Mouse (Mus musculus) forebrain, embryonic 16.5 days (tissue): ENCODE measurements around the gene Smad6. TPM values are rescaled to one million over a fixed set of nuclear protein-coding genes. Genes with fewer than 3 reads are reported as not detected.

ENCODE experiments used
- ATAC-seq: fragments of 200-750 bp; cut with Nextera tagmentation; 2 replicates; pipeline ENCODE4 v1.8.0; 2017; ENCODE audit warnings: mild to moderate bottlenecking, moderate library complexity
- H3K27ac ChIP-seq: fragments of 300-500 bp; sonication (generic); 2 replicates; pipeline ENCODE4 v1.5.1; 2014; ENCODE audit warnings: low read length, control low read depth
- H3K27me3 ChIP-seq: fragments of 300-500 bp; sonication (generic); replicated peaks from 2 replicates; pipeline ENCODE4 v1.6.1; 2014; ENCODE audit warnings: low read length; ENCODE audit not compliant: control insufficient read depth, insufficient read depth
- H3K36me3 ChIP-seq: fragments of 300-500 bp; sonication (generic); 2 replicates; pipeline ENCODE4 v1.6.1; 2014; ENCODE audit not compliant: control insufficient read depth, insufficient read depth
- H3K4me1 ChIP-seq: fragments of 300-500 bp; sonication (generic); replicated peaks from 2 replicates; pipeline ENCODE4 v1.6.1; 2014; ENCODE audit warnings: low read length; ENCODE audit not compliant: control insufficient read depth, insufficient read depth
- H3K4me2 ChIP-seq: fragments of 300-500 bp; sonication (generic); 2 replicates; pipeline ENCODE4 v1.6.1; 2014; ENCODE audit warnings: mild to moderate bottlenecking, low read length, control low read depth
- H3K4me3 ChIP-seq: fragments of 300-500 bp; sonication (generic); replicated peaks from 2 replicates; pipeline ENCODE4 v1.5.1; 2014; ENCODE audit warnings: mild to moderate bottlenecking, low read length, control low read depth
- H3K9ac ChIP-seq: fragments of 300-500 bp; sonication (generic); replicated peaks from 2 replicates; pipeline ENCODE4 v1.6.1; 2014; ENCODE audit warnings: low read depth, low read length, control low read depth
- H3K9me3 ChIP-seq: fragments of 300-500 bp; sonication (generic); 2 replicates; pipeline ENCODE4 v1.6.1; 2016; ENCODE audit warnings: low read length; ENCODE audit not compliant: control insufficient read depth
- WGBS: fragments of 180-500 bp; shearing (Covaris S2); extraction: QIAGEN DNeasy Blood & Tissue Kit; methylation state at CpG from one replicate; pipeline ENCODE4 v1.1.7; 2014; 5-methylcytosine and 5-hydroxymethylcytosine counted together
- polyA plus RNA-seq: library from polyadenylated mRNA; unstranded; fragments of >200 nt; fragmentation: Nextera tagmentation; extraction: Ambion mirVana; gene quantifications from 2 replicates; pipeline ENCODE4 v1.2.1, GENCODE M21; 2015

Smad6 gene
- polyA plus RNA-seq, 1 experiment from 2014 or later, result 1.5 TPM

- peak overlapping the region; percentile 18 for H3K4me2 ChIP-seq
- WGBS, result 14% methylated on average over 17 of the region's 17 CpGs
- H3K9me3 ChIP-seq, result no peaks in the 10 kb centered on the region
- H3K27ac ChIP-seq, result peak overlapping the region; percentile 58
- no peaks in the 10 kb centered on the region for H3K36me3 ChIP-seq
- peaks cover 33% of the 10 kb centered on the region for H3K4me1 ChIP-seq
- ATAC-seq, result peak; percentile 81
- H3K4me3 ChIP-seq, result no peak overlapping the region
- H3K9ac ChIP-seq, result peak overlapping the region; percentile 44
- no peaks in the 10 kb centered on the region for H3K27me3 ChIP-seq
Observed at GRCm38 (mm10) chr9:63959129-63959932, 62.5 kb downstream of the Smad6 start.

GRCm38 (mm10) chr9:63958337-63959030, 63.4 kb downstream of the Smad6 start:
- H3K4me2 ChIP-seq, result no peak overlapping the region
- no peaks in the 10 kb centered on the region for H3K36me3 ChIP-seq
- no peaks in the 10 kb centered on the region for H3K9me3 ChIP-seq
- 16% methylated on average over 15 of the region's 15 CpGs for WGBS
- H3K4me1 ChIP-seq, result peaks cover 33% of the 10 kb centered on the region
- no peak overlapping the region for H3K4me3 ChIP-seq
- H3K27ac ChIP-seq, result peak overlapping the region; percentile 35
- ATAC-seq, result peak; percentile 19
- H3K9ac ChIP-seq, result no peak overlapping the region
- no peaks in the 10 kb centered on the region for H3K27me3 ChIP-seq

- whole genome bisulfite sequencing, result 66% methylated on average over 11 of the region's 11 CpGs
- Histone ChIP-seq H3K36me3 (no peaks in the 10 kb centered on the region), H3K4me1 (peaks cover 33% of the 10 kb centered on the region), H3K27ac (no peak overlapping the region), H3K4me2 (no peak overlapping the region), H3K27me3 (no peaks in the 10 kb centered on the region), H3K9ac (no peak overlapping the region), H3K9me3 (no peaks in the 10 kb centered on the region), H3K4me3 (no peak overlapping the region)
- no peak for ATAC-seq
Observed at GRCm38 (mm10) chr9:63957647-63958185, 64.1 kb downstream of the Smad6 start.

DNA sequence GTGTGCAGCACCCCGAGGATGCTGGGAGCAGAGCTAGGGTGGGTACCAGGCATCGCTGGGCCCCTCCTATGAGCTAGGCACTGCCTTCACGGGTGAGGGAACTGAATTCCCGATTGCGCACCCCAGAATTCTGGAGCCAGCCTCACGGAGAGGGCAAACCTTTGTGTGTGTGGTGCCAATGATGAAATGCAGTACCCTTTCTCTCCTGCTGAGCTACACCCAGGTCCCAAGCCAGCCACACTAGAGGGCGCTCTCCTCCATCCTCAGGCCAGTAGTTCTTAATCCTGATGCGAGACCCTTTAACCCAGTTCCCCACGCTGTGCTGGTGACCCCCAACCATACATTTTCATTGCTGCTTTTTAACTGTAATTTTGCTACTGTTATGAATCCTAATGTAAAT, 65.8 kb downstream of the Smad6 start:
- no peaks in the 10 kb centered on the region for H3K9me3 ChIP-seq
- peak; percentile 1; the same call in 1 of the 2 replicates for ATAC-seq
- no peak overlapping the region for H3K9ac ChIP-seq
- H3K4me1 ChIP-seq, result peaks cover 33% of the 10 kb centered on the region
- H3K27ac ChIP-seq, result no peak overlapping the region
- H3K36me3 ChIP-seq, result no peaks in the 10 kb centered on the region
- 18% methylated on average over 9 of the region's 9 CpGs for WGBS
- H3K27me3 ChIP-seq, result no peaks in the 10 kb centered on the region
- H3K4me3 ChIP-seq, result no peak overlapping the region
- no peak overlapping the region for H3K4me2 ChIP-seq

GRCm38 (mm10) chr9:63953691-63954090, 68.2 kb downstream of the Smad6 start:
- Histone ChIP-seq H3K9me3 (no peaks in the 10 kb centered on the region), H3K27me3 (no peaks in the 10 kb centered on the region), H3K4me1 (peaks cover 9% of the 10 kb centered on the region), H3K36me3 (no peaks in the 10 kb centered on the region), H3K27ac (no peak overlapping the region), H3K9ac (peak overlapping the region; percentile 46), H3K4me3 (peak overlapping the region; percentile 34), H3K4me2 (peak overlapping the region; percentile 39)
- 44% methylated on average over 35 of the region's 35 CpGs for WGBS
- ATAC-seq, result peak; percentile 37; the same call in 1 of the 2 replicates

DNA sequence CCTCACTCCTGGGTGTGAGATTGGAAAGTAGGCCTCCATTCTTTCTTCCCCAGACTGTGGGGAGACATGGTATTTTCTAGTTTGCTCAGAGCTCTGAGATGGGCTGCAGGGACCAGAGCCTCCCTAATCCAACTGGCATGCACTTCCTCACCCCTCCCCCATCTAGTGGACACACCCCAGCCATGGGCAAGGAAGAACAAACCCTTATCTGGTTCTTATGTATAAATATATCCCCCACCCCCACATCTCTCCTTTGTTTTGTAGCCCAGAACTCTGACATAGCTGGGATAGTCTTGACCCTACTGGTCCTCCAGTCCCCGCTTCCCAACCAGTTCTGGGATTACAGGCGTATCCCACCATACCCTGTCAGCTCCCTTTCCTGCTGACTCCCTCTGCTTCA, 69.3 kb downstream of the Smad6 start:
- Histone ChIP-seq H3K9me3 (no peaks in the 10 kb centered on the region), H3K4me3 (no peak overlapping the region), H3K4me1 (no peaks in the 10 kb centered on the region), H3K27ac (no peak overlapping the region), H3K36me3 (no peaks in the 10 kb centered on the region), H3K27me3 (no peaks in the 10 kb centered on the region), H3K9ac (no peak overlapping the region), H3K4me2 (no peak overlapping the region)
- 91% methylated on average over 2 of the region's 2 CpGs for whole genome bisulfite sequencing
- no peak for ATAC-seq

DNA sequence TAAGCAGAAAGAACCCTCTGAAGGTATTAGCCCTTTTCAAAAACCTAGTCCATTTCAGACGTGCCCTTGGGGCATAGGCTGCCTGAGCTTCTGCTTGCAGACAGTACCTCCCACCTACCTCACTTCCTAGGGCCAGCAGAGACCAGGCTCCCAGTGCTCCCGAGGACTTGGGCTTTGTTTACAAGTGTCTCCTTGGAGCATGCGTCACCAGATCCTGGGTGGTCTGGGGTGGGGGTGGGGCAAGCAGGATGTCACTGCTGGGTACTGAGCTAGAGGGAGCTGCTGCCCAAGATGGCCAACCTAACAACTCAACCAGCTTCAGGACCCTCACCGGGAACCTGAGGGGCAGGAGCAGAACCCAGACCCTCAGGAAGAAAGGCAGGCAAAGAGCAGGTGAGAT, 71.5 kb downstream of the Smad6 start:
- Histone ChIP-seq H3K4me1 (no peaks in the 10 kb centered on the region), H3K4me3 (no peak overlapping the region), H3K27me3 (no peaks in the 10 kb centered on the region), H3K9ac (no peak overlapping the region), H3K27ac (no peak overlapping the region), H3K4me2 (no peak overlapping the region), H3K36me3 (no peaks in the 10 kb centered on the region), H3K9me3 (no peaks in the 10 kb centered on the region)
- WGBS, result 26% methylated on average over 4 of the region's 4 CpGs
- no peak for ATAC-seq

- WGBS, result 57% methylated on average over 4 of the region's 4 CpGs
- no peak overlapping the region for H3K27ac ChIP-seq
Observed at GRCm38 (mm10) chr9:63949393-63949792, 72.5 kb downstream of the Smad6 start.

GRCm38 (mm10) chr9:63942608-63942982, 79.3 kb downstream of the Smad6 start:
- Histone ChIP-seq H3K4me3 (no peak overlapping the region), H3K9ac (no peak overlapping the region), H3K36me3 (no peaks in the 10 kb centered on the region), H3K9me3 (no peaks in the 10 kb centered on the region), H3K27ac (no peak overlapping the region), H3K4me2 (no peak overlapping the region), H3K27me3 (no peaks in the 10 kb centered on the region), H3K4me1 (peaks cover 5% of the 10 kb centered on the region)
- 79% methylated on average over 2 of the region's 2 CpGs for WGBS
- ATAC-seq, result no peak

More at GRCm38 (mm10) chr9:63949393-63949792, 72.5 kb downstream of the Smad6 start:
- Histone ChIP-seq H3K4me1 (no peaks in the 10 kb centered on the region), H3K4me2 (no peak overlapping the region), H3K36me3 (no peaks in the 10 kb centered on the region), H3K27me3 (no peaks in the 10 kb centered on the region), H3K9ac (no peak overlapping the region), H3K9me3 (no peaks in the 10 kb centered on the region), H3K4me3 (no peak overlapping the region)
- no peak for ATAC-seq
